Mouse (Mus musculus): ENCODE measurements around the gene Arhgef11. TPM values are rescaled to one million over a fixed set of nuclear protein-coding genes. Genes with fewer than 3 reads are reported as not detected.
A peak's percentile ranks its signal among the peaks of the same experiment; 100 is the strongest.

Gene Arhgef11
- total RNA-seq, 2 experiments from 2014 or later, result 16.5 to 17.3 TPM

- no peak for DNase-seq
- intact Hi-C loops (cut with DNase I), result no loop called here
Measured at GRCm38 (mm10) chr3:87768431-87768830, 151.1 kb downstream of the Arhgef11 start.

GRCm38 (mm10) chr3:87768844-87769243 lies 151.5 kb downstream of the Arhgef11 start:
- H3K4me3 ChIP-seq, result peak overlapping the region; percentile 74

More at GRCm38 (mm10) chr3:87768431-87768830, 151.1 kb downstream of the Arhgef11 start:
- peak overlapping the region; percentile 81 for H3K27ac ChIP-seq
- no peak for TF ChIP-seq CTCF (IDR thresholded peaks at IDR 0.05)
- H3K4me3 ChIP-seq, result peak overlapping the region; percentile 74

GRCm38 (mm10) chr3:87769506-87769905 lies 152.1 kb downstream of the Arhgef11 start:
- intact Hi-C loops (cut with DNase I), result loop anchor here (1.0 kb wide), 1 partner anchor 13 kb away; no protein-coding TSS in a partner anchor
- DNase-seq, result no peak
- no peak for TF ChIP-seq CTCF (IDR thresholded peaks at IDR 0.05)
- H3K27ac ChIP-seq, result no peak overlapping the region; the same call in 1 of the 2 replicates
- peak overlapping the region; percentile 74 for H3K4me3 ChIP-seq

More at GRCm38 (mm10) chr3:87768844-87769243, 151.5 kb downstream of the Arhgef11 start:
- TF ChIP-seq CTCF (IDR thresholded peaks at IDR 0.05), result peak; percentile 100; the same call in 1 of the 2 replicates
- intact Hi-C loops (cut with DNase I), result loop anchor here (1.0 kb wide), 1 partner anchor 13 kb away; no protein-coding TSS in a partner anchor
- DNase-seq, result peak; percentile 88
- H3K27ac ChIP-seq, result peak overlapping the region; percentile 81

GRCm38 (mm10) chr3:87770280-87770679 lies 152.9 kb downstream of the Arhgef11 start:
- DNase-seq, result peak; percentile 41
- no peak overlapping the region for H3K27ac ChIP-seq
- intact Hi-C loops (cut with DNase I), result loop anchor here (1.0 kb wide), 1 partner anchor 46 kb away; no protein-coding TSS in a partner anchor
- H3K4me3 ChIP-seq, result no peak overlapping the region
- TF ChIP-seq CTCF (IDR thresholded peaks at IDR 0.05), result peak; percentile 89

- H3K27ac ChIP-seq, result no peak overlapping the region
- no peak for DNase-seq
- intact Hi-C loops (cut with DNase I), result no loop called here
Measured at GRCm38 (mm10) chr3:87771088-87771487, 153.7 kb downstream of the Arhgef11 start.

GRCm38 (mm10) chr3:87778283-87778682 lies 160.9 kb downstream of the Arhgef11 start:
- intact Hi-C loops (cut with DNase I), result no loop called here

More at GRCm38 (mm10) chr3:87771088-87771487, 153.7 kb downstream of the Arhgef11 start:
- H3K4me3 ChIP-seq, result no peak overlapping the region
- TF ChIP-seq CTCF (IDR thresholded peaks at IDR 0.05), result no peak

GRCm38 (mm10) chr3:87779086-87779485 lies 161.7 kb downstream of the Arhgef11 start:
- no peak overlapping the region for H3K27ac ChIP-seq
- no peak for TF ChIP-seq CTCF (IDR thresholded peaks at IDR 0.05)
- no peak overlapping the region for H3K4me3 ChIP-seq
- DNase-seq, result no peak
- intact Hi-C loops (cut with DNase I), result no loop called here

More at GRCm38 (mm10) chr3:87778283-87778682, 160.9 kb downstream of the Arhgef11 start:
- Histone ChIP-seq H3K27ac (no peak overlapping the region), H3K4me3 (no peak overlapping the region)
- DNase-seq, result no peak
- no peak for TF ChIP-seq CTCF (IDR thresholded peaks at IDR 0.05)

- Histone ChIP-seq H3K4me3 (no peak overlapping the region), H3K27ac (no peak overlapping the region)
- no peak for DNase-seq
- no peak for TF ChIP-seq CTCF (IDR thresholded peaks at IDR 0.05)
- intact Hi-C loops (cut with DNase I), result no loop called here
Measured at GRCm38 (mm10) chr3:87783282-87784023, 166.1 kb downstream of the Arhgef11 start.

- no peak for TF ChIP-seq CTCF (IDR thresholded peaks at IDR 0.05)
- intact Hi-C loops (cut with DNase I), result no loop called here
- H3K27ac ChIP-seq, result no peak overlapping the region
- no peak overlapping the region for H3K4me3 ChIP-seq
- no peak for DNase-seq
Measured at GRCm38 (mm10) chr3:87785156-87785555, 167.8 kb downstream of the Arhgef11 start.

- DNase-seq, result no peak
- intact Hi-C loops (cut with DNase I), result no loop called here
- no peak overlapping the region for H3K4me3 ChIP-seq
- no peak for TF ChIP-seq CTCF (IDR thresholded peaks at IDR 0.05)
- H3K27ac ChIP-seq, result no peak overlapping the region
Measured at GRCm38 (mm10) chr3:87785626-87786214, 168.4 kb downstream of the Arhgef11 start.

Small RNA genes within 50 kb of the gene (microRNA-seq; reads per million reads assigned to microRNA genes)
- not detected for gene Gm24109

Other genes starting within 250 kb of the Arhgef11 start
- gene Fcrl1, start 241.2 kb upstream of the Arhgef11 start, total RNA-seq (2021), result not detected
- gene Fcrl5, start 181.8 kb upstream of the Arhgef11 start, total RNA-seq (2021), result not detected
- gene Etv3, start 92.2 kb upstream of the Arhgef11 start, total RNA-seq (2021), result 10 to 100 TPM in 1 of 2 experiments, 1 to 10 TPM in 1; 9.5 to 10.6 TPM
- gene Lrrc71, start 131.1 kb downstream of the Arhgef11 start, total RNA-seq (2021), result under 1 TPM; 0.06 to 0.28 TPM
- not detected for gene Ntrk1, start 177.6 kb downstream of the Arhgef11 start, total RNA-seq (2021)
- not detected for gene Insrr, start 179.4 kb downstream of the Arhgef11 start, total RNA-seq (2021)
- gene Pear1, start 206.7 kb downstream of the Arhgef11 start, total RNA-seq (2021), result 1 to 10 TPM; 6.3 to 8.4 TPM
- gene Sh2d2a, start 229.2 kb downstream of the Arhgef11 start, total RNA-seq (2021), result not detected

Data from gastrocnemius, adult 2 months (tissue).